Mouse (Mus musculus): ENCODE data around the gene Ugt1a9.

The Ugt1a9 gene

DNA sequence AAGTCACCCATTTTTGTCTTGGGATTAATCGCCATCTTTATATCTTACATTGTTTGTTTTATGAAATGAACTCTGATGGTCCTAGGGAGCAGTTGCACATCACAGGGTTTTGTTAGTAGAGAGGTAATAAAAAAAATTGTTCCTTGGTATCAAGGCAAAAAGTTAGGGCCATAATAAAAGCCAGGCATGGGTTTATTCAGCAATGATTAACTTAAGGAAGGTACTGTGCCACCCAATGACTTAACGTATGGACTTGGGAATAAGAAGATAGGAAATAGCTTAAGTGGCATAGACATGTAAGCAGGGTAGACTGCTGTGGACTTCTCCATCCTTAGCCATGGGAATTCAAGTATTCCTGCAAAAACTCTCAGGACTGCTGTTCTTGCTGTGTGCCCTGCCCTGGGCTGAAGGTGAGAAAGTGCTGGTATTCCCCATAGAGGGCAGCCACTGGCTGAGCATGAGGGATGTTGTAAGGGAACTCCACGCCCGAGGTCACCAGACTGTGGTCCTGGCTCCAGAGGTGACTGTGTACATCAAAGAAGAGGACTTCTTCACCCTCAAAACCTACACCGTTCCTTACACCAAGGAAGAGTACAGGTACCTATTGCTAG, 115.8 kb downstream of the Ugt1a9 start:
- no peak for DNase-seq

DNA sequence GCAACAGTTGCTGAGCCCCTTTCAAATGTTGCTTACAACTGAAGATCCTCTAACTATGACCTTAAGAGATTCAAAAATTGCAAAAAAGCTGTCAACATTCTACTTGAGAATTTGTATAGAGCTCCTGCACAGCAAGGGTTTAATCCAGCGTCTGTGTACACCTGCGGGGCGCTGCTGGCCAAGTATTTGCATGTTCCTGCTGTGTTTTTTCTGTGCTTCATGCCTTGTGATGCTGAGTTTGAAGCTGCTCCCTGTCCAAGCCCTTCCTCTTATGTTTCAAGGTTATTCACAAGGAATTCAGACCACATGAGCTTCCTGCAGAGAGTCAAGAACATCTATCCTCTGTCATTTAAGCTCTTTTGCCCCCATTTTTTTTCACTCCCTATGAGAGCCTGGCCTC, 121.5 kb downstream of the Ugt1a9 start:
- DNase-seq: no peak

DNA sequence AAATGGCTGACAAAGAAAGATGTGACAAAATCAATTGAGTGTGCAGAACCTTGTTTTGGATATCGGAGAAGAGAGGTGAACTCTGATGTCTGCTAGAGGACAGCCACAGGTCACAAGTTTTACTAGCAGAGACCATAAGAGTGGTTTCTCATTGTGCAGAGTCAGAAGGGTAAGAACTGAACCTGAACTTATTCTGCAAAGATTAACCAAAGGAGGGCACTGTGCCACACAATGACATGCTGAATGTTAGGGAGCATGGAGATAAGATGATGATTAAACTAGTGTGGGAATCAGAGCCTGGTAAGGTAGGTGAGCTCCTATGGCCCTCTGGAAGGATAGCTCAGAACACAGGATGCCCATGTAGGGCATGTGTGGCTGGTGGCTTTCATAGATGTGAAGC, 125.1 kb downstream of the Ugt1a9 start:
- DNase-seq: no peak

DNA sequence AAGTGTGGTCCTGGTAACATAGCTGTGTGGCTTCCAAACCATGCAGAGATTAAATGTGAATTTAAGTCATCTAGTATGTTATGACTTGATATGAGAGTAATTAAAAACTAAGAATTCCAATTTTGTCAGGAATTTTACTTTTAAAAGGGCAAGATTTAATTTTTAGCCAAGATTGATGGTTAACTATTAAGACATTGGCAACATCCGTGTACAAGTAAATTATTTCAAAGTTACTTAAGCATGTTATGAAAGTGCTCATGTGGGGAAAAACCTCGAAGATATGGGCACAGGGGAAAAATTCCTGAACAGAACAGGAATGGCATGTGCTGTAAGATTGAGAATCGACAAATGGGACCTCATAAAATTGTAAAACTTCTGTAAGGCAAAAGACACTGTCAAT, 126.8 kb downstream of the Ugt1a9 start:
- no peak for DNase-seq

DNA sequence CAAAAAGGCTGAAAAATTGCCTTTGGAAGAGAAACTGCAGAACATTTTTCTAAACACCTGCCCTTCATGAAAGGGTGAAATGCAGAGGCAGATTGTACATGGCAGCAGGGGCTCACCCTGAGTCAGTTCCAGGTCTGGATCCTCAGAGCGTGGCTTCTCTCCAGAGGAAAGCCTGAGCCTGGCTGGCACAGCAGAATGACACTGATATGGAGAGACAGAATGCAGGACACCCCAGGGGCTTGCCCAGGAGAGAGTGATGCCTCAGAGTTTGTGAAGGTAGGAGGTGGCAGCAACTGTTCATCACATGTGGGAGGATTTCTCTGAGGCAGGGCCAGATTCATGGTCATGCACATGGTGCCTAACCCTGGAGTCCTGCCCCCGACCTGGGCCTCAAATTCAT, 129.4 kb downstream of the Ugt1a9 start:
- no peak for DNase-seq

DNA sequence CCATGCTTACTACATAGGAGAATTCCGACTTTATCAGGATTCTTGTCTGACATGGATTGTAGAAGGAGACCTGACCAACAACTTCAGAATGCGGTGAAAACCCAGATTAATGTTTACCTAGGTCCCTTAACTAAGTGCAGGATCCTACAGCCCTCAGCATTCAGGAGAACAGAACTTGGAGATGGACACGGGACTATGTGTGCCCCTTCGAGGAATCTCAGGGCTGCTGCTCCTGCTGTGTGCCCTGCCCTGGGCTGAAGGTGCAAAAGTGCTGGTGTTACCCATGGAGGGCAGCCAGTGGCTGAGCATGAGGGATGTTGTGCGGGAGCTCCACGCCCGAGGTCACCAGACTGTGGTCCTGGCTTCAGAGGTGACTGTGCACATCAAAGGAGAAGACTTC, 129.9 kb downstream of the Ugt1a9 start, which contains the start of gene Ugt1a2:
Ugt1a2 (plus strand) TSS at position 146 of the 400 bp plus-strand sequence.
- DNase-seq: no peak

DNA sequence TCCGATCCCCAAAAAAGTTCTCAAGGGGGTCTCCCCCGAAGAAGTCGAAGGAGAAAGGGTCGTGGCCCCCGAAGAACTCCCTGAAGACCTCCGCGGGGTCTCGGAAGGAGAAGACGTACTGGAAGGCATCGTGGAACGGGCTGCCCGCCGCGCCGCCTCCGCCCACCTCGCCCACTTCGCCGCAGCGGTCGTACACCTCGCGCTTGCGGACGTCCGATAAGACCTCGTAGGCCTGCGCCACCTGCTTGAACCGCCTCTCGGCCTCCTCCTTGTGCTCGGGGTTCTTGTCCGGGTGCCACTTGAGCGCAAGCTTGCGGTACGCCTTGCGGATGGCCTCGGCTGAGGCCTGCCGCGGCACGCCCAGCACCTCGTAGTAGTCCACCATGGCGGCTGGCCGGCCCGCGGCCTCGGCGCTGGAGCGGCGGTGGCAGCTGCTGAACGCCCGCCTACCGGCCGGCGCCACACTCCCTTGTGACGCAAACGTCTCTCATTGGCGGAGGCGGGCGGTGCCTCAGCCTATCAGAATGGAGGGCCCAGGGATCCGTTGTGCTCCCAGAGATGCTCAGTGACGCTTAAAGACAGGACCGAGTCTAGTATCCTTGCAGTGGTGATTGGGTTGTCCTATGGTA, 134.8 kb downstream of the Ugt1a9 start, which contains the start of gene Dnajb3:
Dnajb3 (minus strand) TSS at position 489 of the 629 bp plus-strand sequence.
- peak; percentile 80 for DNase-seq

DNA sequence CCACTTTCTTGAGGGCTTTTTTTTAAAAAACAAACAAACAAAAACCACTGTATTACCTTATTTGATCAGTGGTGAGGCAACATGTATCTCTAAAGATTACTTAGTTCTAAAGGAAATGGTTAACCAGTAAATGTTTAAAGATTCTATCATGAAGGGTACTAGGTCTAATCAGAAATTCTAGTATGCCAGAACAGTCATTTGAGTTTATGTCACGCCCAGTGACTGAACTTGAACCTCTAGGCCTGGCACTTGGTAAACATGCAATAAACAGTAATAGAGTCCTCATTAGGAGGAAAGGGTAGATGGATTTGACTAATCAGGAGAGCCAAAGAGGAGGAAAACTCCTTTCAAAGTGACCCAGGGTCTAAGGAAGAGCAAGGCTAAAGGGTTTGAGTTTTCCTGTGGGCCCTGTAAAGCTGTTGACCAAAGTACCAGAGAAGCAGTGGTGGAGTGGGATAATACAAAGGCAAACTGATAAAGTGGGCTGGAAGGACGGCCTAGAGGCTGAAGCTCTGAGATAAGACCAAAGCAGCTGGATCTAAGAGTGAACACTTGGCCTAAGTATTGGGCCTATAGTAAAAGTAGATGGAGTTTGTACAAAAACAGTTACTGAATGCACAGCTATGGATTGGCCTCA, 136.4 kb downstream of the Ugt1a9 start:
- no peak for DNase-seq

DNA sequence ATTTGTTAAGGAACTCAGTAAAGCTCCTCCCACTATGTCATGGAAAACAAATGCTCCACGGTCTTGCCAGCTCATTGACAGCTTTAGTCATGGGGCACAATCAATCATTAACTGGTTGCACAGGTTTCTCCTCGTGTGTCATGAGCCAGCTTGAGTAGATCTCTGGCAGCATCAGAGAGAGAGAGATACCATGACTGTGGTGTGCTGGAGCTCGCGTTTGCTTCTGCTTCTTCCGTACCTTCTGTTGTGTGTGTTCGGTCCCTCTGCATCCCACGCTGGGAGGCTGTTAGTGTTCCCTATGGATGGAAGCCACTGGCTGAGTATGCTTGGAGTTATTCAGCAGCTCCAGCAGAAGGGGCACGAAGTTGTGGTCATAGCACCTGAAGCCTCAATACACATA, 141.2 kb downstream of the Ugt1a9 start, which contains the start of gene Ugt1a1:
Ugt1a1 (plus strand) TSS at position 148 of the 400 bp plus-strand sequence.
- DNase-seq: no peak

DNA sequence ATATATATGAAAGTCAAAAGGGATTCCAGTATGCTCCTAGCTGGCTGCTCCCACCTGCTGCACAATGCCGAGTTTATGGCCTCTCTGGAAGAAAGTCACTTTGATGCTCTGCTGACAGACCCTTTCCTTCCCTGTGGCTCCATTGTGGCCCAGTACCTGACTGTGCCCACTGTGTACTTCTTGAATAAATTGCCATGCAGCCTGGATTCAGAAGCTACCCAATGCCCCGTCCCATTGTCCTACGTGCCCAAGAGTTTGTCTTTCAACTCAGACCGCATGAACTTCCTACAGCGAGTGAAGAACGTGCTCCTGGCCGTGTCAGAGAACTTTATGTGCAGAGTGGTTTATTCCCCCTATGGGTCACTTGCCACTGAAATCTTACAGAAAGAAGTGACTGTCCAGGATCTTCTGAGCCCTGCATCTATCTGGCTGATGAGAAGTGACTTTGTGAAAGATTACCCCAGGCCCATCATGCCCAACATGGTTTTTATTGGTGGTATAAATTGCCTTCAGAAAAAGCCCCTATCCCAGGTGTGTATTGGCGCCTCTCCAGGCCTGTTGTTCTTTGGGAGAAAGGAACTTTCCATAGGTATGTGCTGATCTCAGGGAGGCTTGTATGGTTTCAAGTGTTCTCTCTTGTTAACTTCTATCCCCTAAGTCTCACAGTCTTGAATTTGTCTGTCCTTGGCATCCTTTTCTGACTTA, 141.9 kb downstream of the Ugt1a9 start:
- DNase-seq: no peak

DNA sequence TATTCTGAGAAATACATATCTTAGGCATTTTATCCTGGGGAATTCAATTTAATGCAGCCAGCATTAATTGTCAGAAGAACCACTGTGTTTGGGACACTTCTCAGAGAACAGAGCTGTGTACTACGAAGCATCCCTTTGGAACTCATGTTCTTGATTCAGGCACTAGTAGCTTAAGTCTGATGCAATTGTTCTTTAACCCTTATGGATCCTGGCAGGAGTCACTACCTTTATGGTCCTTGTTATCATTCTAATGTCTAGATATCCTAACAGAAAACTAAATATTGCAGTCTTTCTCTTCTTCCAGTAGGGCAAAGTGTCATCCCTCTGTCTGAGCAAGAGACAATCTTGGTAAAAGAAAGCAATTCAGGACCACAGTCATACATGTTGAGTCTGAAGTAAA, 142.5 kb downstream of the Ugt1a9 start:
- no peak for DNase-seq

DNA sequence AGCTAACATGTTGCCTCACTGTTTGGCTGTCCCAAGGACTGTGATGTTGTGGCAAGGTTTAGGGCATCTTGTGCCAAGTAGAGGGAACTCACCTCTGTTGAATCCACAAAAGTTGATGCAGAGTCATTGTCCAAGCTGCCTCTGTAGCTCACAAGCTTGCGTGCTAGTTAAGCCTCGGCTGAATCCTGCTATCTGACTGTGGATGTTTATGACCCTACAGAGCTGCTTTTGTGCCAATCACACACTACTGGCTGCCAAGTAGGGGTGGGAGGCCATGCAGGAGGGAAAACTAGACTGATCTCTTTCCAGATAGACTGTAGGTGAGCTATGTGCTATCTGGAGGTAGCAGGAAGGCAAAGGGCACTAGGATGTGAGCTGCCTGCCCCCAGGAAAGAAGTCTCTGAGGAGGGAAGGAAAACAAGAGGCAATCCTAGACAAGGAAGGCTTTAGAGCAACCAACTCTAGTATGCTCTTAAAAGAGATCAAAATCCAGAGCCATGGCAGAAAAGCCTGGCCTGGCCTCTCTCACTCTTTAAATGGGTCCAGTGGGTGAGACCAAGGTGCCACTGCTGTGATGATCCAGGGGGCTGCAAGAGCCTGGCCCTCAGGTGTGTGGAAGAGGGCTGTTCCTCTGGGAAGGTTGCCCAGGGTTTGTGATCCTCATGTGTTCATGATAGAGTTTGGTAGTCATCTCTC, 143.3 kb downstream of the Ugt1a9 start:
- no peak for DNase-seq

DNA sequence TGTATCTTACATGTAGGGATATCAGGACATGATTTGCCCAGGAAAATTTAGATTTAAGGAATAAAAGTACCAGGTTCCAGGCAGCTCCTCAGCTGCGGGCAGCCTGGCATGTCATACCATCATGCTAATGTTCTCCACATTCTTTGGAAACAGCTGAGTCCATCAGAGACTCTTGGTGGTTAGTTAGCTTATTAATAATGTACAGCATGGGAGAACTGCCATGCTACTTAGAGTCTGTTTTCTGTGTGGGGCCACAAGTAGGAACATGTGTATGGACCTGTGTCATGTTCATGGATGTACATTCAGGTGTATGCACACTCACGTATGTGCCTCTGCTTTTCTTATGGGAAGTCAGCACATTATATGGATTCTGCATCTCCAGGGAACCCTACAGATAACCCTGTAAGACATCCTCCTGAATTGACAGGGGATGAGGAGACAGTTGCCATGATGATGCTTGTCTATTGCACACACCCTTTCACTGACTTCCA, 143.9 kb downstream of the Ugt1a9 start:
- no peak for DNase-seq

DNA sequence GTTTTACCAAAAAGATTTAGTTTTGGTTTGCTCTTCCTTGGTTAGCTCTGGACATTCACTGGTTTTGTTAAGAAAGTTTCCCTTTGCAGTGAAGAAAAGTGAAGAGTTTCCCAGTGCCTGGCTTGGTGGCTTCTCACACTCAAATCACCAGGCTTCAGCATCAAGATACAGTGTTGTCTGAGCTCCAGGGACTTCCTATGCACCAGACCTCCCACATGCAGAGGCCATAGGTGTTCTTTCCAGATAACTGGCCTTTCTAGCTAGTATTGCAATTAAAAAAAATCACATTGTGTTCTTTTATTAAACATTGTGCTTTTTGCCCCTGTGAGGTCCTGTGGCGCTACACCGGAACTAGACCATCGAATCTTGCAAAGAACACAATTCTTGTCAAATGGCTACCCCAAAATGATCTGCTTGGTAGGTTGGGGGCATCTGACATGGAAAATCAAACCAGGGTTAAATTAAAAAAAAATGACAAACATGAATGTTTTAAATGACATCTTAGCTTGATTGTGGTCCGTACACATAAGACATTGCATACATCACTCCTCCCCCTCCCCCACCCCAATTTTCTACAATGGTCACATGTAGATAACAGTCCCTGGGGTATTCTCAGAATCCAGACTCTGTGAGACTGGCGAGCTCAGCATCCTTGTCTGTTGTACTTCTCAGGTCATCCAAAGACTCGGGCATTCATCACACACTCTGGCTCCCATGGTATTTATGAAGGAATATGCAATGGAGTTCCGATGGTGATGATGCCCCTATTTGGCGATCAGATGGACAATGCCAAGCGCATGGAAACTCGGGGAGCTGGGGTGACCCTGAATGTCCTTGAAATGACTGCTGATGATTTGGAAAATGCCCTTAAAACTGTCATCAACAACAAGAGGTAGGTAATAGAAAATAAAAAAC, 145.1 kb downstream of the Ugt1a9 start:
- DNase-seq: no peak

DNA sequence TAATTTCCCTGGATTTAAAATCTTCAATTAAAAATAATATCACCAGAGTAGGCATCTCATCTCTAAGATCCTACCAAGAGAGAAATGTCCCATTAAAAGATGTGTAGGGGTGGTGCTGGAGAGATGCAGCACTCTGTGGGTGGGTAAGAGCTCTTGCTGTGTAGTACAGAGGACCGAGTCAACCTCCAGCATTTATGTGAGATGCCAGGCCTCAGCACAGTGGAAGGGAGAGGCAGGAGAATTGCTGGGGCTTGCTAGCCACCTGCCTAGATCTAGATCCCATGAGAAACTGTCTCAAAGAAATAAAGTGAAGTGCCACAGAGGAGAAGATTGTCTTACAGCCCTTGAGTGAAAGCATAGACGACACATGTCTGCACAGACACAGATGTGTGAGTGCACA, 146.0 kb downstream of the Ugt1a9 start:
- DNase-seq: no peak

DNA sequence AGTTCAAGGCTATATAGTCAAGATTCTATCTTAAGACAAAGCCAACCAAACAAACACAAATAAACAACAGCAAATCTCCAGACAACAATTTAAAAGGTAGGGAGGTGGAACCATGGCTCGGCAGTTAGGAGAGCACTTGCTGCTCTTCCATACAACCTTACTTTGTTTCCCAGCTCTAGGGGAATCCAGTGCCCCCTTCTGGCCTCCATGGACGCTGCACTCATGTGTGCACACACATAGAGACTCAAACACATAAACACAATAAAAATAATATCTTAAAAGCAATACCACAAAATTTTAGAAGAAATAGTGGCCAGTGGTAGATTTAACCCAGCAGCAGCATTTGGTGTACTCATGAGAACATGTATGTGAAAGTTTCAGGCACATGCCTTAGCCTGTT, 146.5 kb downstream of the Ugt1a9 start:
- DNase-seq: no peak

DNA sequence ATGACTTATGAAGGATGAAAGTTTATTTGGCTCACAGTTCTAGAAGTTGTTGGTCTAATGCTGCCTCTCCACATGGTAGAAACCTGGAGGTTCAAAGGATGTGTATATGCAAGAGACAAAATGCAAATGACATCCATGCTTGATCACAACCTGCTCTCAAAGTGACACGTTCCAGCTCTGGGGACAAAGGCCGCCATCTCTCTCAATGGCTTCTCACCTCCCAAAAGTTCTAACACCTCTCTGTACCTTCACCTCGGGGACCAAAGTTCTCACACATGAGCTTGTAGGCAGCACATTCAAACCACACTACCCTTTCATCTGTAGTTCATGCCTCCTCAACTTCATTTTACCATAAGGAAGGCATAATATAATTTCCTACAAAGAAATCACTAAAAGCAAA, 147.0 kb downstream of the Ugt1a9 start:
- DNase-seq: no peak

DNA sequence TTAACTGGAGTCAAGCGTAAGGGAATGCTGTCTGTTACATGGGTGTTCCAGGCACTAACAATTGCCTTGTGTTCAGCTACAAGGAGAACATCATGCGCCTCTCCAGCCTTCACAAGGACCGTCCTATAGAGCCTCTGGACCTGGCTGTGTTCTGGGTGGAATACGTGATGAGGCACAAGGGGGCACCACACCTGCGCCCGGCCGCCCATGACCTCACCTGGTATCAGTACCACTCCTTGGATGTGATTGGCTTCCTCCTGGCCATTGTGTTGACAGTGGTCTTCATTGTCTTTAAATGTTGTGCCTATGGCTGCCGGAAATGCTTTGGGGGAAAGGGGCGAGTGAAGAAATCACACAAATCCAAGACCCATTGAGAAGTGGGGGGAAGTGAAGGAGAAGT, 147.5 kb downstream of the Ugt1a9 start:
- DNase-seq: no peak

DNA sequence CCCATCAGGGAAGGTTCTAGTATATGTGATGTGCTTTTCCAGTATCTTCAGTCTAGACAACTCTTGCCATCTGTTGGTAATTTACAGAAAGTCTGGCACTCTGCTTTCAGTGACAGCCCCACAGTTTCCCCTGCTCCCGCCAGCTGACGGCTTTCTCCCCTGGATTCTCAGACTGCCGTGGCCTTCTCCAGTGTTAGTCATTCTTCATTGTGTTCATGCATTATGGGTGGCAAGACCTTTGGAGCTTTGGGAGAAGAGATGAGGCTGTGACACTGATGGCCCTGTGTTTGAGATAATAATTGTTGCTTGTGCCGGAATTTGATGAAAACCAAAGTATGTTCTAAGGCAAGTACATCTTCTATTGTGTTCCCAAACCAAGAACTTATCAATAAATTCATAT, 148.0 kb downstream of the Ugt1a9 start:
- no peak for DNase-seq

DNA sequence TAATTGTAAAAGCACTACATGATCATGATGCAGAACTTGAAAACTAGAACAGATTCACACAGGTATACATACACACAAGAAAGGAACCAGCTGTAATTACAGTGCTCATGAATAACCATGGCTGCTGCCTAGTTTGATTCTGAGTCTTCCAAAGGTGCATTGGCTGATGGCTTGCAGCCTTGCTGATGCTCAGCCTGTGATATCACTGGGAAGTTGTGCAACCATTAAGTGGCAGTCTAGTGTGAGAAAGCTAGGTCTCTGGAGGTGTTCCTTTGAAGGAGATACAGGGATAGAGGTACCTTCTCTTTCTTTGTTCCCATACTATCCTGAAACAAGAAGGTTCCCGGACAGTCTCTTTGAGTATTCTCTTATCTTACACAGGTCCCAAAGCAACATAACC, 148.5 kb downstream of the Ugt1a9 start:
- DNase-seq: no peak

DNA sequence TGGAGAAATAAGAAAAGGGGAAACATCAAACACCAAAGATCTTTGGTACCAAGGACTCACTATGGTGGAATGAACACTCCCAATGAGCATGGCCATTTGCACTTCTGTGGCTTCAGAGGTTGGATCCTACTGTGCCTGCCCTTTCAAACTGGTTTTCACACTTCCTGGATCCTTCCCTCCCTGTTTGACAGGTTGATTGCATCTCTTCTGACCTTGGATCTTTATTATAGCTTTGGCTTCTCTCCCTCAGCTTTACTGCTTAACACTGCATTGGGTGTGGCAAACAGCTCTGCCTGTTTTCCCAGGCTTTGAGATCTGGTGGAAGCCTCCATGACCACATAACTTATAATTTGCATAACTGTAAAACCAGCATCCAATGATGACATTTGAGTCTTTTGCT, 149.7 kb downstream of the Ugt1a9 start:
- DNase-seq: no peak

DNA sequence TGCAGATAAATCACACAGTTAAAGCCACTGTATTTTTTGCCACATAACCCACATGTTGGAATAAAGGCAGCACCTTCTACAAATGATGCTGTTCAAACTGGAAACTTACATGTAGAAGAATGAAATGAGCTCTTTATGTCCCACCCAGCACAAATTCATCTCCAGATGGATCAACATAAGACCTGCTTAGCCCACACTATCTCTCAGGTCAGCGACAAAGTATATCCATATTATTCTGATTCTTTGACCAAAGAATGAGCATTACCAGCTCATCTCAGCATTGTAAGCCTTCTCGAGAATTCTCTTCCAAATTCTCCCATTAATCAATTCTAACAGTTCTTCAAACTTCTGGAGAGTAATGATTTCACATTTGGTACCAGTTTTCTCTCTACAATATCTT, 151.6 kb downstream of the Ugt1a9 start:
- no peak for DNase-seq

Measured in right cerebral cortex, postnatal 14 days (tissue).